Comparison of ENCODE assay signal across 33 mouse cellular contexts in genomic region chr14:37119233-37119632, GRCm38 (mm10). TPM values are rescaled to one million over a fixed set of nuclear protein-coding genes. Genes with fewer than 3 reads are reported as not detected.
DNase-seq lines count a peak whose midpoint lies in the region; ATAC-seq and TF ChIP-seq lines count a peak whose summit lies in the region.
"Had no signal": no experiment of that assay in that cellular context is flagged by ENCODE, and none has a peak within 500 bp of the region (broad histone marks: within the 10 kb centered on the region; RNA-seq: fewer than 3 reads in every experiment).

No protein-coding gene starts in this region.

- no peaks in the 10 kb centered on the region for H3K4me1 ChIP-seq in intestine, embryonic 15.5 days (replicated peaks)
- no peaks in the 10 kb centered on the region for H3K4me1 ChIP-seq in intestine, postnatal 0 days (replicated peaks; ENCODE audit: control insufficient read depth, insufficient read depth, low read length)
- no peaks in the 10 kb centered on the region for H3K4me1 ChIP-seq in liver, embryonic 13.5 days (replicated peaks)
- no peaks in the 10 kb centered on the region for H3K4me1 ChIP-seq in MEL (ENCODE audit: control insufficient read depth in 1 of 2, insufficient read depth in 2 of 2, low read length in 2 of 2)
- H3K4me1 ChIP-seq: embryonic facial prominence, embryonic 12.5 days; embryonic facial prominence, embryonic 15.5 days; heart, embryonic 10.5 days had no signal

- H3K36me3 ChIP-seq in intestine, embryonic 15.5 days, result 0 out of 2 replicates have a peak, but pooled peaks cover 3% of the 10 kb centered on the region
- H3K36me3 ChIP-seq in intestine, postnatal 0 days (ENCODE audit: control insufficient read depth, insufficient read depth), result peaks cover 24% of the 10 kb centered on the region; the same call in 1 of the 2 replicates
- H3K36me3 ChIP-seq in liver, embryonic 13.5 days, result peaks cover 51% of the 10 kb centered on the region
- H3K36me3 ChIP-seq in MEL (ENCODE audit: control insufficient read depth in 1 of 2, insufficient read depth in 2 of 2, low read length in 2 of 2), result peaks cover 0 to 25% of the 10 kb centered on the region in 2 experiments; a peak in 2 of 4 replicates

- no peaks in the 10 kb centered on the region for H3K79me2 ChIP-seq in MEL (ENCODE audit: control insufficient read depth, insufficient read depth, low read length, poor library complexity)

- no peak for TF ChIP-seq RAD21 in MEL (IDR thresholded peaks at IDR 0.05; ENCODE audit: low read depth, low read length)

- H3K27ac ChIP-seq in intestine, embryonic 15.5 days, result no peak overlapping the region
- H3K27ac ChIP-seq in intestine, postnatal 0 days (ENCODE audit: low read depth, low read length), result no peak overlapping the region
- H3K27ac ChIP-seq in liver, embryonic 13.5 days, result no peak overlapping the region
- H3K27ac ChIP-seq in MEL (ENCODE audit: control insufficient read depth, low read depth, low read length), result no peak overlapping the region
- H3K27ac ChIP-seq: embryonic facial prominence, embryonic 12.5 days; embryonic facial prominence, embryonic 15.5 days; gastrocnemius, adult 2 months; heart, embryonic 10.5 days; heart, embryonic 13.5 days; hindbrain, embryonic 14.5 days; hindbrain, postnatal 0 days had no signal

- TF ChIP-seq POLR2A in MEL (IDR thresholded peaks at IDR 0.05; ENCODE audit: control insufficient read depth in 1 of 2, insufficient read depth in 1 of 2, low read depth in 1 of 2, low read length in 2 of 2, poor library complexity in 1 of 2), result no peak

- 0 out of 2 replicates have a peak, but pooled peaks have one; percentile 25 for ATAC-seq in intestine, embryonic 15.5 days
- ATAC-seq in intestine, postnatal 0 days, result no peak
- ATAC-seq in liver, embryonic 13.5 days (ENCODE audit: low read depth), result peak; percentile 18; the same call in 1 of the 2 replicates
- ATAC-seq: activated CD4-positive, CD25-positive, alpha-beta regulatory T cell, adult 4 months; CD4-positive, CD25-positive, alpha-beta regulatory T cell, adult 4 months; forebrain, embryonic 14.5 days; forebrain, postnatal 0 days; hindbrain, postnatal 0 days; inflammation-experienced regulatory T-cells, adult 6 months had no signal

- no peaks in the 10 kb centered on the region for H3K9me3 ChIP-seq in intestine, embryonic 15.5 days
- H3K9me3 ChIP-seq in intestine, postnatal 0 days (ENCODE audit: control insufficient read depth), result no peaks in the 10 kb centered on the region
- no peaks in the 10 kb centered on the region for H3K9me3 ChIP-seq in liver, embryonic 13.5 days (replicated peaks)
- no peaks in the 10 kb centered on the region for H3K9me3 ChIP-seq in MEL (replicated peaks; ENCODE audit: insufficient read depth, low read length)
- H3K9me3 ChIP-seq: embryonic facial prominence, embryonic 12.5 days; embryonic facial prominence, embryonic 15.5 days; heart, embryonic 10.5 days; heart, embryonic 13.5 days had no signal

- no peak overlapping the region for H3K4me2 ChIP-seq in intestine, embryonic 15.5 days (replicated peaks)
- H3K4me2 ChIP-seq in intestine, postnatal 0 days (replicated peaks; ENCODE audit: low read depth), result no peak overlapping the region
- no peak overlapping the region for H3K4me2 ChIP-seq in liver, embryonic 13.5 days
- H3K4me2 ChIP-seq: embryonic facial prominence, embryonic 12.5 days; embryonic facial prominence, embryonic 15.5 days; heart, embryonic 13.5 days; hindbrain, embryonic 14.5 days had no signal

- no peaks in the 10 kb centered on the region for H3K27me3 ChIP-seq in intestine, embryonic 15.5 days (replicated peaks)
- no peaks in the 10 kb centered on the region for H3K27me3 ChIP-seq in intestine, postnatal 0 days (replicated peaks; ENCODE audit: control insufficient read depth, insufficient read depth, low read length)
- H3K27me3 ChIP-seq in liver, embryonic 13.5 days, result no peaks in the 10 kb centered on the region
- H3K27me3 ChIP-seq in MEL (ENCODE audit: control insufficient read depth in 1 of 2, insufficient read depth in 2 of 2, low read length in 2 of 2), result no peaks in the 10 kb centered on the region
- H3K27me3 ChIP-seq: embryonic facial prominence, embryonic 12.5 days; embryonic facial prominence, embryonic 15.5 days had no signal

- DNase-seq in liver, embryonic 13.5 days, result no peak
- DNase-seq in liver, result no peak
- DNase-seq in MEL (ENCODE audit: low read depth, low spot score), result no peak
- DNase-seq in cerebellum, adult 11 months, result no peak
- DNase-seq: adrenal gland, adult 8-10 months; adrenal gland, postnatal 36 days; cerebellum, adult 2 months; cerebellum, adult 9-11 months; cerebellum, postnatal 25 days; forebrain, postnatal 0 days; gastrocnemius, adult 2 months; gastrocnemius, postnatal 14 days; heart, adult 18-20 months; heart, postnatal 14 days; heart, postnatal 4 days had no signal

- no peak overlapping the region for H3K4me3 ChIP-seq in intestine, embryonic 15.5 days (replicated peaks)
- no peak overlapping the region for H3K4me3 ChIP-seq in intestine, postnatal 0 days (ENCODE audit: low read depth, low read length)
- H3K4me3 ChIP-seq in liver, embryonic 13.5 days (replicated peaks), result no peak overlapping the region
- no peak overlapping the region for H3K4me3 ChIP-seq in MEL (ENCODE audit: control insufficient read depth in 1 of 2, insufficient read depth in 1 of 2, low read depth in 2 of 2, low read length in 2 of 2)
- H3K4me3 ChIP-seq: embryonic facial prominence, embryonic 12.5 days; embryonic facial prominence, embryonic 15.5 days; gastrocnemius, adult 2 months; heart, embryonic 10.5 days; heart, embryonic 13.5 days had no signal

- no peak for TF ChIP-seq CTCF in intestine, postnatal 0 days (IDR thresholded peaks at IDR 0.05; ENCODE audit: low read depth)
- no peak for TF ChIP-seq CTCF in MEL (IDR thresholded peaks at IDR 0.05 in 2 of 3, conservative IDR thresholded peaks at IDR 0.05 in 1 of 3; ENCODE audit: control insufficient read depth in 1 of 3, insufficient read depth in 1 of 3, low read depth in 2 of 3, low read length in 3 of 3, poor library complexity in 1 of 3, severe bottlenecking in 1 of 3)

- no peak overlapping the region for H3K9ac ChIP-seq in intestine, embryonic 15.5 days
- H3K9ac ChIP-seq in intestine, postnatal 0 days (ENCODE audit: low read depth, low read length), result no peak overlapping the region
- no peak overlapping the region for H3K9ac ChIP-seq in liver, embryonic 13.5 days
- no peak overlapping the region for H3K9ac ChIP-seq in MEL (ENCODE audit: control insufficient read depth, low read depth, low read length, poor library complexity, severe bottlenecking)
- H3K9ac ChIP-seq: embryonic facial prominence, embryonic 12.5 days; embryonic facial prominence, embryonic 15.5 days; forebrain, postnatal 0 days; heart, embryonic 13.5 days; hindbrain, embryonic 14.5 days had no signal

- no peak for TF ChIP-seq EP300 in MEL (IDR thresholded peaks at IDR 0.05; ENCODE audit: low read depth in 1 of 2, low read length in 2 of 2)

- 96% methylated on average over 4 of the region's 4 CpGs for WGBS in intestine, embryonic 15.5 days
- WGBS in intestine, postnatal 0 days, result 95% methylated on average over 4 of the region's 4 CpGs
- 93% methylated on average over 4 of the region's 4 CpGs for WGBS in liver, embryonic 13.5 days (ENCODE audit: insufficient replicate concordance)

TF ChIP-seq in MEL, 35 proteins besides CTCF, POLR2A, EP300 and RAD21:
- TF ChIP-seq POLR2AphosphoS2 (IDR thresholded peaks at IDR 0.05; ENCODE audit: low read length) (peak; percentile 20; the same call in 1 of the 2 replicates), NRF1 (IDR thresholded peaks at IDR 0.05; ENCODE audit: insufficient read depth, low read depth, low read length, poor library complexity, severe bottlenecking) (no peak), MEF2A (IDR thresholded peaks at IDR 0.05; ENCODE audit: extremely low read depth, insufficient replicate concordance, low read depth, low read length, poor library complexity, severe bottlenecking) (no peak)

RNA-seq across cellular contexts. Expression of gene 2610528A11Rik, which starts 5.4 kb away (rescaled TPM):
- polyA plus RNA-seq in intestine, embryonic 15.5 days (2015; fragmentation: Nextera tagmentation; extraction: Ambion mirVana), result 59.3 and 59.7 TPM in 2 replicates
- 10.5 and 45.5 TPM in 2 replicates for polyA plus RNA-seq in intestine, postnatal 0 days (2015; fragmentation: Nextera tagmentation; extraction: Ambion mirVana)
- 0.18 and 0.30 TPM in 2 replicates for polyA plus RNA-seq in liver, embryonic 13.5 days (2015; fragmentation: Nextera tagmentation; extraction: Ambion mirVana)
- total RNA-seq in MEL (2012; rRNA removed), result not detected in 2 replicates
- under 1 TPM in 1 of 2 experiments, not detected in 1; 0.14 TPM for polyA plus RNA-seq in MEL (2012; ENCODE audit: insufficient read depth in 1 of 2, insufficient read length in 2 of 2, low read depth in 1 of 2, low replicate concordance in 2 of 2, missing spikeins in 1 of 2)
- total RNA-seq: forebrain, postnatal 0 days; gastrocnemius, postnatal 4 days; heart, postnatal 14 days; hindbrain, postnatal 0 days had no signal
- polyA plus RNA-seq: forebrain, embryonic 14.5 days; inflammation-experienced regulatory T-cells, adult 6 months had no signal

RNA-seq across cellular contexts. Expression of gene Ghitm, which starts 15.8 kb away (rescaled TPM):
- 300 and 309 TPM in 2 replicates for polyA plus RNA-seq in intestine, embryonic 15.5 days (2015; fragmentation: Nextera tagmentation; extraction: Ambion mirVana)
- 278 and 283 TPM in 2 replicates for polyA plus RNA-seq in intestine, postnatal 0 days (2015; fragmentation: Nextera tagmentation; extraction: Ambion mirVana)
- 265 and 293 TPM in 2 replicates for polyA plus RNA-seq in liver, embryonic 13.5 days (2015; fragmentation: Nextera tagmentation; extraction: Ambion mirVana)
- total RNA-seq in MEL (2012; rRNA removed), result 138 and 178 TPM in 2 replicates
- 100 to 1,000 TPM; 108 to 279 TPM for polyA plus RNA-seq in MEL (2012; ENCODE audit: insufficient read depth in 1 of 2, insufficient read length in 2 of 2, low read depth in 1 of 2, low replicate concordance in 2 of 2, missing spikeins in 1 of 2)

RNA-seq across cellular contexts. Expression of gene Cdhr1, which starts 21.1 kb away (rescaled TPM):
- polyA plus RNA-seq in intestine, embryonic 15.5 days (2015; fragmentation: Nextera tagmentation; extraction: Ambion mirVana), result 0.29 and 0.34 TPM in 2 replicates
- polyA plus RNA-seq in intestine, postnatal 0 days (2015; fragmentation: Nextera tagmentation; extraction: Ambion mirVana), result 0.07 and 0.09 TPM in 2 replicates
- 0.03 TPM in 1 of 2 replicates, not detected in the other for polyA plus RNA-seq in liver, embryonic 13.5 days (2015; fragmentation: Nextera tagmentation; extraction: Ambion mirVana)
- total RNA-seq in MEL (2012; rRNA removed), result not detected in 2 replicates
- not detected for polyA plus RNA-seq in MEL (2012; ENCODE audit: insufficient read depth in 1 of 2, insufficient read length in 2 of 2, low read depth in 1 of 2, low replicate concordance in 2 of 2, missing spikeins in 1 of 2)
- total RNA-seq: common myeloid progenitor, adult 5-6 weeks; gastrocnemius, adult 2 months; gastrocnemius, postnatal 14 days; gastrocnemius, postnatal 4 days had no signal
- polyA plus RNA-seq: activated CD4-positive, CD25-positive, alpha-beta regulatory T cell, adult 4 months; CD4-positive, CD25-positive, alpha-beta regulatory T cell, adult 4 months had no signal

RNA-seq across cellular contexts. Expression of gene Lrit2, which starts 51.5 kb away (rescaled TPM):
- not detected in 2 replicates for polyA plus RNA-seq in intestine, embryonic 15.5 days (2015; fragmentation: Nextera tagmentation; extraction: Ambion mirVana)
- not detected in 2 replicates for polyA plus RNA-seq in intestine, postnatal 0 days (2015; fragmentation: Nextera tagmentation; extraction: Ambion mirVana)
- polyA plus RNA-seq in liver, embryonic 13.5 days (2015; fragmentation: Nextera tagmentation; extraction: Ambion mirVana), result not detected in 2 replicates
- not detected in 2 replicates for total RNA-seq in MEL (2012; rRNA removed)
- not detected for polyA plus RNA-seq in MEL (2012; ENCODE audit: insufficient read depth in 1 of 2, insufficient read length in 2 of 2, low read depth in 1 of 2, low replicate concordance in 2 of 2, missing spikeins in 1 of 2)
- total RNA-seq: adrenal gland, adult 8-10 months; adrenal gland, postnatal 36 days; common myeloid progenitor, adult 5-6 weeks; forebrain, postnatal 0 days; gastrocnemius, adult 2 months; gastrocnemius, postnatal 14 days; gastrocnemius, postnatal 4 days; heart, adult 18-20 months; heart, postnatal 14 days; heart, postnatal 4 days; hindbrain, postnatal 0 days had no signal
- polyA plus RNA-seq: activated CD4-positive, CD25-positive, alpha-beta regulatory T cell, adult 4 months; CD4-positive, CD25-positive, alpha-beta regulatory T cell, adult 4 months; cerebellum, adult 2 months; embryonic facial prominence, embryonic 12.5 days; embryonic facial prominence, embryonic 15.5 days; forebrain, embryonic 11.5 days; forebrain, embryonic 14.5 days; forebrain, postnatal 0 days; frontal cortex, adult 2 months; heart, embryonic 10.5 days; heart, embryonic 13.5 days; heart, embryonic 16.5 days; hindbrain, embryonic 11.5 days; hindbrain, embryonic 14.5 days; hindbrain, postnatal 0 days; inflammation-experienced regulatory T-cells, adult 6 months had no signal
